Mouse (Mus musculus) C2C12 (cell line): Measurements from ENCODE around the gene Adipor2.

Experiments
- CEBPB ChIP-seq: IDR thresholded peaks from one replicate; pipeline ENCODE4 v1.6.1; 2011; ENCODE audit warnings: low read depth, mild to moderate bottlenecking, control low read depth, moderate library complexity
- CTCF ChIP-seq: IDR thresholded peaks from one replicate; pipeline ENCODE4 v1.5.1; 2011; ENCODE audit not compliant: control insufficient read depth, insufficient read depth, insufficient read length
- MAX ChIP-seq: IDR thresholded peaks from one replicate; pipeline ENCODE4 v1.6.1; 2011; ENCODE audit warnings: mild to moderate bottlenecking, control low read depth
- MYOD1 ChIP-seq: IDR thresholded peaks from one replicate; pipeline ENCODE4 v1.6.1; 2011; ENCODE audit warnings: low read depth; ENCODE audit not compliant: control insufficient read depth, insufficient read length
- USF1 ChIP-seq: IDR thresholded peaks from one replicate; pipeline ENCODE4 v1.6.1; 2011; ENCODE audit warnings: low read depth, mild to moderate bottlenecking, control low read depth, moderate library complexity

- TF ChIP-seq CTCF (no peak), MAX (no peak), USF1 (no peak), MYOD1 (no peak), CEBPB (no peak)
Observed at GRCm38 (mm10) chr6:119333202-119333601, 84.3 kb downstream of the Adipor2 start.
